8 mouse cellular contexts compared by ENCODE assay signal in genomic region chr4:108780864-108781205, GRCm38 (mm10). TPM values are rescaled to one million over a fixed set of nuclear protein-coding genes. Genes with fewer than 3 reads are reported as not detected.
DNase-seq lines count a peak whose midpoint lies in the region; ATAC-seq and TF ChIP-seq lines count a peak whose summit lies in the region.

No protein-coding gene starts in this region.

- TF ChIP-seq CTCF in ES-Bruce4 (IDR thresholded peaks at IDR 0.05; ENCODE audit: low read depth, low read length): no peak
- no peak for TF ChIP-seq CTCF in forebrain, postnatal 0 days (IDR thresholded peaks at IDR 0.05; ENCODE audit: low read depth)

- no peak for TF ChIP-seq POLR2A in ES-Bruce4 (IDR thresholded peaks at IDR 0.05; ENCODE audit: insufficient read depth, low read length)

- H3K9ac ChIP-seq in ES-Bruce4 (ENCODE audit: low read depth, poor library complexity, severe bottlenecking): peak overlapping the region; percentile 93
- peak overlapping the region; percentile 99 for H3K9ac ChIP-seq in forebrain, postnatal 0 days
- peak overlapping the region; percentile 33 for H3K9ac ChIP-seq in liver, embryonic 16.5 days (ENCODE audit: low read depth, low read length)

- no peak overlapping the region for H3K27ac ChIP-seq in ES-Bruce4 (ENCODE audit: insufficient read depth, low read length)
- peak overlapping the region; percentile 98 for H3K27ac ChIP-seq in forebrain, postnatal 0 days (ENCODE audit: low read depth, low read length)
- no peak overlapping the region for H3K27ac ChIP-seq in liver, embryonic 16.5 days (ENCODE audit: low read length)

- no peaks in the 10 kb centered on the region for H3K36me3 ChIP-seq in ES-Bruce4 (ENCODE audit: control insufficient read depth, insufficient read depth, low read length, poor library complexity, severe bottlenecking)
- no peaks in the 10 kb centered on the region for H3K36me3 ChIP-seq in forebrain, postnatal 0 days (ENCODE audit: insufficient read depth)
- no peaks in the 10 kb centered on the region for H3K36me3 ChIP-seq in liver, embryonic 16.5 days (ENCODE audit: control insufficient read depth, insufficient read depth)

- TF ChIP-seq EP300 in ES-Bruce4 (IDR thresholded peaks at IDR 0.05; ENCODE audit: insufficient read depth, low read depth, low read length): no peak

- peak overlapping the region; percentile 80 for H3K4me3 ChIP-seq in ES-Bruce4 (ENCODE audit: low read depth, low read length)
- H3K4me3 ChIP-seq in forebrain, postnatal 0 days (ENCODE audit: low read depth, low read length): peak overlapping the region; percentile 89
- H3K4me3 ChIP-seq in liver, embryonic 16.5 days (ENCODE audit: low read depth, low read length): peak overlapping the region; percentile 69

- ATAC-seq in forebrain, postnatal 0 days: no peak
- 0 out of 2 replicates have a peak, but pooled peaks have one; percentile 7 for ATAC-seq in liver, embryonic 16.5 days (ENCODE audit: low read depth)

- DNase-seq in heart, adult 8-10 months (ENCODE audit: low spot score): peak; percentile 23
- DNase-seq in heart, postnatal 36 days: no peak
- no peak for DNase-seq in forebrain, postnatal 0 days
- no peak for DNase-seq in frontal cortex, postnatal 36 days (ENCODE audit: low spot score in 2 of 2)
- no peak for DNase-seq in thymus, postnatal 0 days (ENCODE audit: low spot score)
- no peak for DNase-seq in layer of hippocampus, adult 11-12 months (ENCODE audit: low spot score)

- H3K4me1 ChIP-seq in ES-Bruce4 (ENCODE audit: control insufficient read depth, insufficient read depth, low read length): no peaks in the 10 kb centered on the region
- H3K4me1 ChIP-seq in forebrain, postnatal 0 days (ENCODE audit: insufficient read depth): no peaks in the 10 kb centered on the region; the same call in 1 of the 2 replicates
- no peaks in the 10 kb centered on the region; the same call in 1 of the 2 replicates for H3K4me1 ChIP-seq in liver, embryonic 16.5 days (ENCODE audit: control insufficient read depth, low read depth, low read length)

- no peaks in the 10 kb centered on the region for H3K9me3 ChIP-seq in ES-Bruce4 (replicated peaks; ENCODE audit: control insufficient read depth, insufficient read depth, low read length, poor library complexity, severe bottlenecking)
- H3K9me3 ChIP-seq in forebrain, postnatal 0 days (ENCODE audit: low read length): no peaks in the 10 kb centered on the region
- no peaks in the 10 kb centered on the region for H3K9me3 ChIP-seq in liver, embryonic 16.5 days (replicated peaks; ENCODE audit: control insufficient read depth, low read length)

- intact Hi-C loops in heart, postnatal 36 days (cut with DNase I): loop anchor here (2.0 to 5.0 kb wide), 2 partner anchors 52 to 84 kb away; partner anchors contain the start of gene Btf3l4

- WGBS in forebrain, postnatal 0 days: under 1% methylated on average over 20 of the region's 20 CpGs
- under 1% methylated on average over 20 of the region's 20 CpGs for WGBS in liver, embryonic 16.5 days (ENCODE audit: insufficient replicate concordance)

- H3K4me2 ChIP-seq in forebrain, postnatal 0 days (ENCODE audit: low read depth): peak overlapping the region; percentile 69
- H3K4me2 ChIP-seq in liver, embryonic 16.5 days (ENCODE audit: low read depth, low read length): peak overlapping the region; percentile 82

- H3K27me3 ChIP-seq in ES-Bruce4 (ENCODE audit: control insufficient read depth, insufficient read depth, low read length, poor library complexity, severe bottlenecking): no peaks in the 10 kb centered on the region; the same call in 1 of the 2 replicates
- no peaks in the 10 kb centered on the region for H3K27me3 ChIP-seq in forebrain, postnatal 0 days (ENCODE audit: insufficient read depth, low read length)
- peaks cover 24% of the 10 kb centered on the region for H3K27me3 ChIP-seq in liver, embryonic 16.5 days (ENCODE audit: control insufficient read depth, insufficient read depth, low read depth, low read length)

RNA-seq across cellular contexts. Expression of gene Zfyve9, which starts 0.2 kb away (rescaled TPM):
- total RNA-seq in heart, adult 8-10 months (2022): 10 to 100 TPM; 26.8 to 30.7 (median 29.0) TPM
- 10 to 100 TPM; 27.4 to 28.0 TPM for total RNA-seq in heart, postnatal 36 days (2021)
- polyA plus RNA-seq in ES-Bruce4 (2011; ENCODE audit: insufficient read depth, insufficient read length, low read depth, missing spikeins): 16.0 and 17.7 TPM in 2 replicates
- 32.5 and 39.2 TPM in 2 replicates for total RNA-seq in forebrain, postnatal 0 days (2014; rRNA removed)
- 5.1 and 6.8 TPM in 2 replicates for polyA plus RNA-seq in forebrain, postnatal 0 days (2015; fragmentation: Nextera tagmentation; extraction: Ambion mirVana)
- polyA plus RNA-seq in liver, embryonic 16.5 days (2015; fragmentation: Nextera tagmentation; extraction: Ambion mirVana): 0.29 and 0.38 TPM in 2 replicates
- polyA plus RNA-seq in thymus, postnatal 0 days (2015; fragmentation: Nextera tagmentation; extraction: Ambion mirVana): 0.94 and 1.2 TPM in 2 replicates

RNA-seq across cellular contexts. Expression of gene Btf3l4, which starts 52.6 kb away (rescaled TPM):
- 10 to 100 TPM; 71.7 to 87.3 (median 80.1) TPM for total RNA-seq in heart, adult 8-10 months (2022)
- total RNA-seq in heart, postnatal 36 days (2021): 10 to 100 TPM; 81.3 to 87.0 TPM
- polyA plus RNA-seq in ES-Bruce4 (2011; ENCODE audit: insufficient read depth, insufficient read length, low read depth, missing spikeins): 152 and 155 TPM in 2 replicates
- 119 and 164 TPM in 2 replicates for total RNA-seq in forebrain, postnatal 0 days (2014; rRNA removed)
- 186 and 197 TPM in 2 replicates for polyA plus RNA-seq in forebrain, postnatal 0 days (2015; fragmentation: Nextera tagmentation; extraction: Ambion mirVana)
- polyA plus RNA-seq in liver, embryonic 16.5 days (2015; fragmentation: Nextera tagmentation; extraction: Ambion mirVana): 36.8 and 39.8 TPM in 2 replicates
- polyA plus RNA-seq in thymus, postnatal 0 days (2015; fragmentation: Nextera tagmentation; extraction: Ambion mirVana): 184 and 187 TPM in 2 replicates

RNA-seq across cellular contexts. Expression of gene Txndc12, which starts 53.6 kb away (rescaled TPM):
- total RNA-seq in heart, adult 8-10 months (2022): 10 to 100 TPM; 26.2 to 31.4 (median 27.8) TPM
- 10 to 100 TPM; 30.0 to 32.4 TPM for total RNA-seq in heart, postnatal 36 days (2021)
- polyA plus RNA-seq in ES-Bruce4 (2011; ENCODE audit: insufficient read depth, insufficient read length, low read depth, missing spikeins): 90.6 and 99.2 TPM in 2 replicates
- total RNA-seq in forebrain, postnatal 0 days (2014; rRNA removed): 54.0 and 71.9 TPM in 2 replicates
- 65.1 and 71.9 TPM in 2 replicates for polyA plus RNA-seq in forebrain, postnatal 0 days (2015; fragmentation: Nextera tagmentation; extraction: Ambion mirVana)
- polyA plus RNA-seq in liver, embryonic 16.5 days (2015; fragmentation: Nextera tagmentation; extraction: Ambion mirVana): 27.5 and 27.8 TPM in 2 replicates
- 50.5 and 53.4 TPM in 2 replicates for polyA plus RNA-seq in thymus, postnatal 0 days (2015; fragmentation: Nextera tagmentation; extraction: Ambion mirVana)

Comparison
In these comparisons a context has a peak if more than half of its experiments do, and no peak if none do; other contexts are left out.
1. H3K9ac ChIP-seq: peak in every context shown above with its lines; median percentile 99 in forebrain, postnatal 0 days; 93 in ES-Bruce4; 33 in liver, embryonic 16.5 days.